Mouse (Mus musculus) megakaryocyte, embryonic 14.5 days (primary cell): Measurements from ENCODE around the gene Slc35c1.

ENCODE experiments used
- FLI1 ChIP-seq: IDR thresholded peaks from 2 replicates; pipeline ENCODE4 v1.6.1; 2012; ENCODE audit warnings: low read length, inconsistent platforms, mixed read lengths
- GATA1 ChIP-seq: IDR thresholded peaks from 3 replicates; pipeline ENCODE4 v1.6.1; 2012; ENCODE audit warnings: mixed read lengths, low read length, inconsistent platforms, borderline replicate concordance

DNA sequence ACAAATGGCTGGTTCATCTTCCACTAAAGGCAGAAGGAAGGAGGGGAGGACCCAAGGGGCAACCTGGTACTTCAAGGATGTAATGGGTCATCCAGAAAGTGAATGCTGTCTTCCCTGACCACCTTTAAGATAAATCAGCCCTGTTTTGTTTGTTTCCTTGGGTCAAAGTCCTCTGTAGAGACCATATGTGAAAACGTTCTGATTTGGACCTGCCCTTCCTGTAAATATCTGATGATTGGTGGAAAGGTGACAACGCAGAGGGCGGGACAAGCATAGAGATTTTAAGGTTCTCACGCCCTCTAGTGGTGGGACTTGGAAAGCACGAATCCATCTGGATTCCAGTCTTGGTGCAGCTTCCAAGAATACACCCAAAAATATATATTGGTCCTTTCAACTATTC, 22.5 kb downstream of the Slc35c1 start:
- no peak for TF ChIP-seq FLI1
- TF ChIP-seq GATA1: no peak
